ENCODE assay signal across 36 mouse cellular contexts in genomic region chr7:43440482-43440881, GRCm38 (mm10). TPM values are rescaled to one million over a fixed set of nuclear protein-coding genes. Genes with fewer than 3 reads are reported as not detected.
"Had no signal": no experiment of that assay in that cellular context is flagged by ENCODE, and none has a peak within 500 bp of the region (broad histone marks: within the 10 kb centered on the region; RNA-seq: fewer than 3 reads in every experiment).

Gene Cldnd2, plus strand, starts transcription at chr7:43440782.

- H3K27ac ChIP-seq: gastrocnemius, adult 2 months; heart, embryonic 13.5 days; heart, embryonic 15.5 days; hindbrain, embryonic 13.5 days; hindbrain, embryonic 15.5 days; hindbrain, postnatal 0 days; kidney, embryonic 15.5 days; kidney, postnatal 0 days; limb, embryonic 12.5 days had no signal

- DNase-seq: gastrocnemius, adult 2 months; gastrocnemius, postnatal 10 days; gastrocnemius, postnatal 25 days; heart, adult 18-20 months; heart, postnatal 14 days; heart, postnatal 36 days; layer of hippocampus, adult 9-11 months; layer of hippocampus, postnatal 36 days; left cerebral cortex, postnatal 4 days had no signal

- H3K36me3 ChIP-seq: heart, embryonic 13.5 days; heart, embryonic 15.5 days; hindbrain, embryonic 13.5 days; hindbrain, embryonic 15.5 days; kidney, embryonic 15.5 days; limb, embryonic 12.5 days had no signal

- H3K4me3 ChIP-seq: gastrocnemius, adult 2 months; heart, embryonic 13.5 days; heart, embryonic 15.5 days; hindbrain, embryonic 13.5 days; hindbrain, embryonic 15.5 days; kidney, embryonic 15.5 days; limb, embryonic 12.5 days had no signal

- ATAC-seq: forebrain, embryonic 16.5 days; hindbrain, postnatal 0 days; intestine, embryonic 16.5 days had no signal

- H3K4me2 ChIP-seq: heart, embryonic 11.5 days; heart, embryonic 13.5 days; heart, embryonic 15.5 days; hindbrain, embryonic 13.5 days; hindbrain, embryonic 15.5 days; kidney, embryonic 15.5 days; limb, embryonic 12.5 days had no signal

- H3K9me3 ChIP-seq: heart, embryonic 13.5 days; heart, embryonic 15.5 days; hindbrain, embryonic 13.5 days; hindbrain, embryonic 15.5 days; kidney, embryonic 15.5 days; limb, embryonic 12.5 days had no signal

- H3K9ac ChIP-seq: heart, embryonic 13.5 days; heart, embryonic 15.5 days; hindbrain, embryonic 13.5 days; hindbrain, embryonic 15.5 days; kidney, embryonic 15.5 days; limb, embryonic 12.5 days had no signal

- H3K27me3 ChIP-seq: heart, embryonic 15.5 days; hindbrain, embryonic 13.5 days; hindbrain, embryonic 15.5 days; kidney, embryonic 15.5 days; limb, embryonic 12.5 days had no signal

RNA-seq across cellular contexts. Expression of gene Cldnd2, which starts in this region (rescaled TPM):
- total RNA-seq: gastrocnemius, adult 2 months; gastrocnemius, postnatal 10 days; gastrocnemius, postnatal 25 days; gastrocnemius, postnatal 4 days; heart, adult 18-20 months; heart, adult 8-10 months; heart, postnatal 14 days; heart, postnatal 36 days; hematopoietic stem cell, adult 5-6 weeks; hindbrain, postnatal 0 days; layer of hippocampus, adult 18-20 months; layer of hippocampus, adult 8-10 months; layer of hippocampus, postnatal 14 days; layer of hippocampus, postnatal 36 days; left cerebral cortex, adult 18-20 months; left cerebral cortex, adult 8-10 months; left cerebral cortex, postnatal 10 days; left cerebral cortex, postnatal 25 days; left cerebral cortex, postnatal 4 days had no signal
- polyA plus RNA-seq: forebrain, embryonic 16.5 days; frontal cortex, adult 2 months; heart, embryonic 11.5 days; heart, embryonic 13.5 days; heart, embryonic 15.5 days; heart, postnatal 0 days; hindbrain, embryonic 11.5 days; hindbrain, embryonic 13.5 days; hindbrain, embryonic 15.5 days; hindbrain, postnatal 0 days; intestine, embryonic 14.5 days; intestine, embryonic 16.5 days; kidney, adult 2 months; kidney, embryonic 15.5 days; large intestine, adult 2 months; limb, embryonic 12.5 days had no signal
